Mouse (Mus musculus): ENCODE data around the gene Tmem151a. TPM values are rescaled to one million over a fixed set of nuclear protein-coding genes. Genes with fewer than 3 reads are reported as not detected.

The Tmem151a gene
- polyA plus RNA-seq, 1 experiment from 2014 or later, result 10.4 TPM

GRCm38 (mm10) chr19:5053909-5054308 lies 31.4 kb downstream of the Tmem151a start:
- Histone ChIP-seq H3K27ac (replicated peaks) (no peak overlapping the region), H3K9ac (ENCODE audit: low read length) (no peak overlapping the region), H3K4me1 (replicated peaks; ENCODE audit: control insufficient read depth, insufficient read depth) (peaks cover 2% of the 10 kb centered on the region), H3K4me2 (replicated peaks; ENCODE audit: low read depth) (no peak overlapping the region), H3K36me3 (ENCODE audit: control insufficient read depth, insufficient read depth, low read length) (no peaks in the 10 kb centered on the region; the same call in 1 of the 2 replicates), H3K27me3 (ENCODE audit: control insufficient read depth, insufficient read depth, low read length) (no peaks in the 10 kb centered on the region), H3K9me3 (ENCODE audit: control insufficient read depth, low read length) (no peaks in the 10 kb centered on the region), H3K4me3 (ENCODE audit: low read depth, low read length) (no peak overlapping the region)
- DNase-seq (ENCODE audit: low spot score), result peak; percentile 80
- TF ChIP-seq EP300 (optimal IDR thresholded peaks at IDR 0.05) (no peak), CTCF (IDR thresholded peaks at IDR 0.05; ENCODE audit: low read depth) (peak; percentile 86)
- ATAC-seq (ENCODE audit: low FRiP score, low TSS enrichment), result peak; percentile 16
- WGBS, result 26% methylated on average over 9 of the region's 9 CpGs

- Histone ChIP-seq H3K4me1 (replicated peaks; ENCODE audit: control insufficient read depth, insufficient read depth) (no peaks in the 10 kb centered on the region; the same call in 1 of the 2 replicates), H3K36me3 (ENCODE audit: control insufficient read depth, insufficient read depth, low read length) (no peaks in the 10 kb centered on the region; the same call in 1 of the 2 replicates), H3K9me3 (ENCODE audit: control insufficient read depth, low read length) (no peaks in the 10 kb centered on the region), H3K27me3 (ENCODE audit: control insufficient read depth, insufficient read depth, low read length) (no peaks in the 10 kb centered on the region), H3K27ac (replicated peaks) (no peak overlapping the region), H3K9ac (ENCODE audit: low read length) (no peak overlapping the region), H3K4me3 (ENCODE audit: low read depth, low read length) (no peak overlapping the region), H3K4me2 (replicated peaks; ENCODE audit: low read depth) (no peak overlapping the region)
- 71% methylated on average over 17 of the region's 17 CpGs for whole genome bisulfite sequencing
- no peak for TF ChIP-seq CTCF (IDR thresholded peaks at IDR 0.05; ENCODE audit: low read depth)
- TF ChIP-seq EP300 (optimal IDR thresholded peaks at IDR 0.05), result no peak
- DNase-seq (ENCODE audit: low spot score) (no peak), ATAC-seq (ENCODE audit: low FRiP score, low TSS enrichment) (no peak)
Observed at GRCm38 (mm10) chr19:5052853-5053252, 32.5 kb downstream of the Tmem151a start.

GRCm38 (mm10) chr19:5052166-5052822 lies 33.0 kb downstream of the Tmem151a start:
- H3K4me1 ChIP-seq (replicated peaks; ENCODE audit: control insufficient read depth, insufficient read depth), result no peaks in the 10 kb centered on the region; the same call in 1 of the 2 replicates
- no peak overlapping the region for H3K4me3 ChIP-seq (ENCODE audit: low read depth, low read length)
- TF ChIP-seq CTCF (IDR thresholded peaks at IDR 0.05; ENCODE audit: low read depth) (no peak), EP300 (optimal IDR thresholded peaks at IDR 0.05) (no peak)
- H3K36me3 ChIP-seq (ENCODE audit: control insufficient read depth, insufficient read depth, low read length), result peaks cover 3% of the 10 kb centered on the region; the same call in 1 of the 2 replicates
- no peaks in the 10 kb centered on the region for H3K27me3 ChIP-seq (ENCODE audit: control insufficient read depth, insufficient read depth, low read length)
- WGBS, result 53% methylated on average over 25 of the region's 25 CpGs
- H3K27ac ChIP-seq (replicated peaks), result no peak overlapping the region
- no peak overlapping the region for H3K4me2 ChIP-seq (replicated peaks; ENCODE audit: low read depth)
- DNase-seq (ENCODE audit: low spot score), result no peak
- no peak overlapping the region for H3K9ac ChIP-seq (ENCODE audit: low read length)
- ATAC-seq (ENCODE audit: low FRiP score, low TSS enrichment), result no peak
- no peaks in the 10 kb centered on the region for H3K9me3 ChIP-seq (ENCODE audit: control insufficient read depth, low read length)

- no peak for TF ChIP-seq CTCF (IDR thresholded peaks at IDR 0.05; ENCODE audit: low read depth)
- no peak for TF ChIP-seq EP300 (optimal IDR thresholded peaks at IDR 0.05)
- peak overlapping the region; percentile 63 for H3K4me2 ChIP-seq (replicated peaks; ENCODE audit: low read depth)
- H3K9me3 ChIP-seq (ENCODE audit: control insufficient read depth, low read length), result no peaks in the 10 kb centered on the region
- DNase-seq (ENCODE audit: low spot score), result no peak
- H3K36me3 ChIP-seq (ENCODE audit: control insufficient read depth, insufficient read depth, low read length), result peaks cover 6% of the 10 kb centered on the region; the same call in 1 of the 2 replicates
- H3K9ac ChIP-seq (ENCODE audit: low read length), result peak overlapping the region; percentile 49; the same call in 1 of the 2 replicates
- no peak for ATAC-seq (ENCODE audit: low FRiP score, low TSS enrichment)
- peak overlapping the region; percentile 65 for H3K27ac ChIP-seq (replicated peaks)
- H3K4me3 ChIP-seq (ENCODE audit: low read depth, low read length), result peak overlapping the region; percentile 35
- 34% methylated on average over 3 of the region's 3 CpGs for WGBS
- H3K4me1 ChIP-seq (replicated peaks; ENCODE audit: control insufficient read depth, insufficient read depth), result no peaks in the 10 kb centered on the region; the same call in 1 of the 2 replicates
- no peaks in the 10 kb centered on the region for H3K27me3 ChIP-seq (ENCODE audit: control insufficient read depth, insufficient read depth, low read length)
Observed at GRCm38 (mm10) chr19:5051515-5051914, 33.8 kb downstream of the Tmem151a start.

- ATAC-seq (ENCODE audit: low FRiP score, low TSS enrichment), result peak; percentile 33
- Histone ChIP-seq H3K9ac (ENCODE audit: low read length) (peak overlapping the region; percentile 49), H3K4me1 (replicated peaks; ENCODE audit: control insufficient read depth, insufficient read depth) (no peaks in the 10 kb centered on the region; the same call in 1 of the 2 replicates), H3K27me3 (ENCODE audit: control insufficient read depth, insufficient read depth, low read length) (no peaks in the 10 kb centered on the region), H3K36me3 (ENCODE audit: control insufficient read depth, insufficient read depth, low read length) (peaks cover 6% of the 10 kb centered on the region), H3K4me2 (replicated peaks; ENCODE audit: low read depth) (peak overlapping the region; percentile 63), H3K4me3 (ENCODE audit: low read depth, low read length) (peak overlapping the region; percentile 35), H3K9me3 (ENCODE audit: control insufficient read depth, low read length) (no peaks in the 10 kb centered on the region), H3K27ac (replicated peaks) (peak overlapping the region; percentile 65)
- 5% methylated on average over 17 of the region's 17 CpGs for WGBS
- peak; percentile 61 for DNase-seq (ENCODE audit: low spot score)
- TF ChIP-seq EP300 (optimal IDR thresholded peaks at IDR 0.05) (no peak), CTCF (IDR thresholded peaks at IDR 0.05; ENCODE audit: low read depth) (no peak)
Observed at GRCm38 (mm10) chr19:5051031-5051430, 34.3 kb downstream of the Tmem151a start.

Measured in stomach, postnatal 0 days (tissue).